Mouse (Mus musculus) testis, adult 2 months (tissue): ENCODE results near the gene Syn3.

Source experiments
- CTCF ChIP-seq: fragments of 200-500 bp; IDR thresholded peaks from 2 replicates; pipeline ENCODE4 v1.5.1; 2012; ENCODE audit warnings: low read depth, mild to moderate bottlenecking, inconsistent platforms, low read length, moderate library complexity; ENCODE audit not compliant: control insufficient read depth, insufficient read depth, insufficient replicate concordance
- POLR2A ChIP-seq: fragments of 200-500 bp; IDR thresholded peaks from 2 replicates; pipeline ENCODE4 v1.6.1; 2012; ENCODE audit warnings: low read depth, mild to moderate bottlenecking, inconsistent platforms, low read length, moderate library complexity; ENCODE audit not compliant: control insufficient read depth

- TF ChIP-seq CTCF (no peak), POLR2A (no peak)
Observed at GRCm38 (mm10) chr10:86017781-86018180, 480.9 kb downstream of the Syn3 start.
